ENCODE assay signal across 8 mouse cellular contexts in genomic region chr7:48137216-48138077, GRCm38 (mm10). TPM values are rescaled to one million over a fixed set of nuclear protein-coding genes. Genes with fewer than 3 reads are reported as not detected.
DNase-seq lines count a peak whose midpoint lies in the region; ATAC-seq and TF ChIP-seq lines count a peak whose summit lies in the region.

No protein-coding gene starts in this region.

- no peak for TF ChIP-seq CTCF in bone marrow macrophage, adult 2 months (IDR thresholded peaks at IDR 0.05; ENCODE audit: low read depth, low read length)

- WGBS in limb, embryonic 10.5 days, result 2% methylated on average over 51 of the region's 52 CpGs
- whole genome bisulfite sequencing in midbrain, embryonic 13.5 days, result 3% methylated on average over 52 of the region's 52 CpGs

- H3K4me1 ChIP-seq in bone marrow macrophage, adult 2 months (ENCODE audit: control insufficient read depth, insufficient read depth, low read length), result no peaks in the 10 kb centered on the region
- peaks cover 6% of the 10 kb centered on the region for H3K4me1 ChIP-seq in limb, embryonic 10.5 days
- peaks cover 4% of the 10 kb centered on the region; the same call in 1 of the 2 replicates for H3K4me1 ChIP-seq in midbrain, embryonic 13.5 days (replicated peaks)

- no peaks in the 10 kb centered on the region for H3K27me3 ChIP-seq in limb, embryonic 10.5 days (ENCODE audit: low read depth, poor library complexity, severe bottlenecking)
- no peaks in the 10 kb centered on the region for H3K27me3 ChIP-seq in midbrain, embryonic 13.5 days

- ATAC-seq in midbrain, embryonic 13.5 days, result peak; percentile 91

- H3K27ac ChIP-seq in bone marrow macrophage, adult 2 months (ENCODE audit: insufficient read depth, low read depth, low read length), result no peak overlapping the region
- H3K27ac ChIP-seq in limb, embryonic 10.5 days, result peak overlapping the region; percentile 91
- peak overlapping the region; percentile 89 for H3K27ac ChIP-seq in midbrain, embryonic 13.5 days

- H3K9me3 ChIP-seq in limb, embryonic 10.5 days (replicated peaks), result peaks cover 5% of the 10 kb centered on the region; the same call in 1 of the 2 replicates
- peaks cover 5% of the 10 kb centered on the region; the same call in 1 of the 2 replicates for H3K9me3 ChIP-seq in midbrain, embryonic 13.5 days

- peak overlapping the region; percentile 25; the same call in 1 of the 2 replicates for H3K4me3 ChIP-seq in bone marrow macrophage, adult 2 months (ENCODE audit: insufficient read depth, low read length)
- peak overlapping the region; percentile 65 for H3K4me3 ChIP-seq in limb, embryonic 10.5 days
- peak overlapping the region; percentile 62 for H3K4me3 ChIP-seq in midbrain, embryonic 13.5 days (replicated peaks)

- TF ChIP-seq POLR2A in bone marrow macrophage, adult 2 months (IDR thresholded peaks at IDR 0.05; ENCODE audit: borderline replicate concordance, low read depth, low read length), result no peak

- peak; percentile 43 to 52 for DNase-seq in cerebellum, postnatal 10 days
- DNase-seq in cerebellum, adult 11-12 months, result no peak
- peak; percentile 16 for DNase-seq in 3T3-L1 (ENCODE audit: low read depth, low spot score)
- DNase-seq in forelimb bud, embryonic 11.5 days (ENCODE audit: low read depth, low spot score), result peak; percentile 4
- peak; percentile 84 for DNase-seq in limb, embryonic 10.5 days (ENCODE audit: low spot score)
- peak; percentile 72 for DNase-seq in telencephalon, adult 2 months (ENCODE audit: low read depth, low spot score)

- H3K4me2 ChIP-seq in midbrain, embryonic 13.5 days (replicated peaks), result peak overlapping the region; percentile 80

- peak overlapping the region; percentile 85 for H3K9ac ChIP-seq in midbrain, embryonic 13.5 days (replicated peaks)

- 0 out of 2 replicates have a peak, but pooled peaks cover 2% of the 10 kb centered on the region for H3K36me3 ChIP-seq in limb, embryonic 10.5 days
- H3K36me3 ChIP-seq in midbrain, embryonic 13.5 days, result no peaks in the 10 kb centered on the region

RNA-seq across cellular contexts. Expression of gene Mrgprb5, which starts 31.4 kb away (rescaled TPM):
- not detected in 2 replicates for polyA plus RNA-seq in bone marrow macrophage, adult 2 months (2012; ENCODE audit: insufficient read depth, insufficient read length, missing spikeins)
- not detected in 2 replicates for polyA plus RNA-seq in limb, embryonic 10.5 days (2016; fragmentation: Nextera tagmentation; extraction: Ambion mirVana)
- polyA plus RNA-seq in midbrain, embryonic 13.5 days (2015; fragmentation: Nextera tagmentation; extraction: Ambion mirVana), result not detected in 2 replicates
